Mouse (Mus musculus) lung, postnatal 0 days (tissue): ENCODE measurements around the gene Borcs8.

Experiments
- CTCF ChIP-seq: IDR thresholded peaks from 2 replicates; pipeline ENCODE4 v1.5.1; 2016; ENCODE audit warnings: antibody characterized with exemption, mild to moderate bottlenecking
- EP300 ChIP-seq: IDR thresholded peaks from 2 replicates; pipeline ENCODE4 v1.6.1; 2016; ENCODE audit warnings: antibody characterized with exemption, mild to moderate bottlenecking, control low read depth

- TF ChIP-seq CTCF (peak; percentile 73), EP300 (no peak)
Observed at GRCm38 (mm10) chr8:70104506-70104905, 34.8 kb upstream of the Borcs8 start.
